Mouse (Mus musculus) liver, embryonic 14.5 days (tissue): Measurements from ENCODE around the gene Sall1. TPM values are rescaled to one million over a fixed set of nuclear protein-coding genes. Genes with fewer than 3 reads are reported as not detected.

Source experiments
- ATAC-seq: fragments of 200-750 bp; cut with Nextera tagmentation; 2 replicates; pipeline ENCODE4 v1.8.0; 2017; ENCODE audit warnings: moderate number of reproducible peaks, mild to moderate bottlenecking, moderate library complexity; ENCODE audit not compliant: insufficient read depth
- DNase-seq, 3 experiments: peaks; one replicate each; pipeline ENCODE4 v3.0.0-alpha.2; 2012 to 2013; ENCODE audit warnings: low read depth in 3 of 3, low spot score in 3 of 3
- H3K27ac ChIP-seq: fragments of 300-500 bp; sonication (generic); 2 replicates; pipeline ENCODE4 v1.5.1; 2014; ENCODE audit warnings: moderate library complexity, mild to moderate bottlenecking, control low read depth, inconsistent platforms
- H3K27me3 ChIP-seq: fragments of 300-500 bp; sonication (generic); 2 replicates; pipeline ENCODE4 v1.6.1; 2014; ENCODE audit warnings: mild to moderate bottlenecking, low read length, moderate library complexity; ENCODE audit not compliant: control insufficient read depth, insufficient read depth
- H3K36me3 ChIP-seq: fragments of 300-500 bp; sonication (generic); replicated peaks from 2 replicates; pipeline ENCODE4 v1.6.1; 2014; ENCODE audit warnings: low read depth; ENCODE audit not compliant: control insufficient read depth, insufficient read depth
- H3K4me1 ChIP-seq, 2 experiments: fragments of 200-500 bp in 1 of 2; fragments of 300-500 bp in 1 of 2; sonication (generic) in 1 of 2; replicated peaks; 2 replicates each; pipeline ENCODE4 v1.6.1; 2012 to 2014; ENCODE audit warnings: antibody characterized with exemption in 1 of 2, inconsistent platforms in 1 of 2, low read length in 1 of 2; ENCODE audit not compliant: control insufficient read depth in 2 of 2, insufficient read depth in 2 of 2
- H3K4me2 ChIP-seq: fragments of 300-500 bp; sonication (generic); 2 replicates; pipeline ENCODE4 v1.6.1; 2014; ENCODE audit warnings: low read depth, mild to moderate bottlenecking, control low read depth, moderate library complexity
- H3K4me3 ChIP-seq, 2 experiments: fragments of 200-500 bp in 1 of 2; fragments of 300-500 bp in 1 of 2; sonication (generic) in 1 of 2; 2 replicates each; pipeline ENCODE4 v1.5.1; 2012 to 2014; ENCODE audit warnings: low read depth in 2 of 2, low read length in 2 of 2, mild to moderate bottlenecking in 2 of 2, control low read depth in 1 of 2, inconsistent platforms in 1 of 2, moderate library complexity in 1 of 2; ENCODE audit not compliant: insufficient read depth in 1 of 2
- H3K9ac ChIP-seq: fragments of 300-500 bp; sonication (generic); replicated peaks from 2 replicates; pipeline ENCODE4 v1.6.1; 2014; ENCODE audit warnings: mild to moderate bottlenecking, control low read depth, moderate library complexity
- H3K9me3 ChIP-seq: fragments of 300-500 bp; sonication (generic); 2 replicates; pipeline ENCODE4 v1.6.1; 2016; ENCODE audit warnings: low read length, mixed read lengths; ENCODE audit not compliant: control insufficient read depth
- CTCF ChIP-seq: IDR thresholded peaks from 2 replicates; pipeline ENCODE4 v1.5.1; 2016; ENCODE audit warnings: antibody characterized with exemption, low read depth, control low read depth
- EP300 ChIP-seq: IDR thresholded peaks from 2 replicates; pipeline ENCODE4 v1.6.1; 2016; ENCODE audit warnings: antibody characterized with exemption, low read depth
- WGBS: fragments of 180-500 bp; shearing (Covaris S2); extraction: QIAGEN DNeasy Blood & Tissue Kit; methylation state at CpG from one replicate; pipeline ENCODE4 v1.1.7; 2014; ENCODE audit not compliant: insufficient replicate concordance; 5-methylcytosine and 5-hydroxymethylcytosine counted together
- polyA plus RNA-seq, 2 experiments: library from polyadenylated mRNA; depleted of rRNA in 1 of 2; stranded (reverse) in 1 of 2; unstranded in 1 of 2; fragments of >200 nt; fragmentation: Nextera tagmentation in 1 of 2; extraction: Ambion mirVana in 1 of 2; gene quantifications; 2 replicates each; pipeline versions ENCODE4 v1.2.1 to v1.2.3; 2012 to 2014

Sall1 gene
- polyA plus RNA-seq, 2 experiments, result 1.1 to 1.6 TPM

- Histone ChIP-seq H3K4me2 (no peak overlapping the region), H3K4me3 (no peak overlapping the region), H3K4me1 (no peaks in the 10 kb centered on the region), H3K27me3 (peaks cover 62% of the 10 kb centered on the region), H3K9me3 (no peaks in the 10 kb centered on the region), H3K27ac (no peak overlapping the region), H3K9ac (no peak overlapping the region), H3K36me3 (no peaks in the 10 kb centered on the region)
- WGBS, result 4% methylated on average over 26 of the region's 26 CpGs
- no peak for ATAC-seq
- TF ChIP-seq EP300, result no peak
- TF ChIP-seq CTCF, result no peak
- no peak for DNase-seq
Observed at GRCm38 (mm10) chr8:89046639-89047348, 2.8 kb upstream of the Sall1 start.

DNA sequence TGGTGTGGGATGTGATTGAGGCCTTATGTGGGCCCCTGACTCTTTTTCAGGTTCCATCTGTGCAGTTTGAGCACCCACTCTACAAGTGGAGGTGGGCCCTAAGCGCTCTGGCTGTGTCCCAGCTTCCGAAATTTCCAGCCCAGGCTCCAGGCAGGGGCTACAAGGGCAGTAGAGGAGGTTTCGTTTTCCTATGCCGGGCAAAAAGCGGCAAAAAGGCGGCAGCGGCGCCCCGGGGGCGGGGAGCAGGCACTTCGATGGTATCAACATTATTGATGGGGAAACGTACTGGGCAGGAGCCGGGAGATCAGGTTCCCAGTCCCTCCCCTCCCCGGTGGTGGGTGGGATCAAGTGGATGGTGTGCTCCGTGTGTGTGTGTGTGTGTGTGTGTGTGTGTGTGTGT, 2.3 kb upstream of the Sall1 start:
- H3K4me3 ChIP-seq, result no peak overlapping the region
- WGBS, result 2% methylated on average over 14 of the region's 15 CpGs
- no peak overlapping the region for H3K9ac ChIP-seq

DNA sequence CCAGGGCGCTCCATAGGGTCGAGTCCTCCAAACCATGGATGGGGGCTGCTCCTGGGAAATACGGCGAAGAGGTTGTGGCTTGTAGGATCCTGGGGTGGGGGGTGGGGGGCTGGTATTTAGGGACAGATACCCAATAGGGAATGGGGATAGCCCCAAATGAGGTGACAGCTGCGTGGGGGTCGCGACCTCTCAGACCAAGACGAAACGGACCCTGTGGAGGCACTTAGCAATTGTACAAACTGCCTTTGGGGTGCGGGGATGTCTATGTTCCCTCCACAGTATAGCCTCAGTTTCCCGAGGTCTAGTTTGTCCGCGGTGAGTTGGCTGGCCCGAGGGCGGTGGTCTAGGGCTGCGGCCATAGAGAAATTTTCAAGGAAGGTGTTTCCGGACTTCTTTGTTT, 1.8 kb upstream of the Sall1 start:
- no peak overlapping the region for H3K9ac ChIP-seq
- DNase-seq, result no peak
- WGBS, result under 1% methylated on average over 17 of the region's 17 CpGs

More for the DNA sequence above, 2.3 kb upstream of the Sall1 start:
- Histone ChIP-seq H3K9me3 (no peaks in the 10 kb centered on the region), H3K36me3 (no peaks in the 10 kb centered on the region), H3K4me2 (peak overlapping the region; percentile 49), H3K4me1 (no peaks in the 10 kb centered on the region), H3K27me3 (peaks cover 68% of the 10 kb centered on the region), H3K27ac (no peak overlapping the region)
- no peak for ATAC-seq
- no peak for DNase-seq
- TF ChIP-seq CTCF (no peak), EP300 (no peak)

DNA sequence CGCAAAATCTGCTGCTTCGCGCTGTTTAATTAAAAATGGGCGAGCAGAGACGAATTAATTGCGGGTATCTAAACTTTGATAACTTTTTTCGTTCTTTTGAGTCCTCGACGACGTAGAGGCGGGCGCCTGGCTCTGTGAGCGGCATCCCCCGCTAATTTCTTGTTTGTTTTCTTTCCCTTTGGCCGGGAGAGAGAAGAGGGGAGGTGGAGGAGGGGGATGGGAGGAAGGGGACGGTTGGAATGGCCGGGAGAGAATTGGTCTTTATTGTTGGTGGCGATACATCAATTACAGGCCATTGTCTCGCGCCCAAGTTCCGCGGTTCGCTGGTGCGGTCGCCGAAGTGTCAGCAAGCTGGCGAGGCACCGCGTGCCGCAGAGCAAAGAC, 1.2 kb upstream of the Sall1 start:
- no peak overlapping the region for H3K9ac ChIP-seq
- peaks cover 78% of the 10 kb centered on the region for H3K27me3 ChIP-seq
- H3K9me3 ChIP-seq, result no peaks in the 10 kb centered on the region
- ATAC-seq (no peak), DNase-seq (no peak)
- H3K36me3 ChIP-seq, result no peaks in the 10 kb centered on the region
- peak overlapping the region; percentile 49 for H3K4me2 ChIP-seq
- no peak for TF ChIP-seq EP300
- TF ChIP-seq CTCF, result no peak
- no peak overlapping the region for H3K27ac ChIP-seq
- H3K4me3 ChIP-seq, result peak overlapping the region in 1 of 2 experiments; percentile 8; a peak in 1 of 4 replicates
- 1% methylated on average over 30 of the region's 30 CpGs for whole genome bisulfite sequencing
- H3K4me1 ChIP-seq, result no peaks in the 10 kb centered on the region

More for the DNA sequence above, 1.8 kb upstream of the Sall1 start:
- Histone ChIP-seq H3K27me3 (peaks cover 73% of the 10 kb centered on the region), H3K4me3 (no peak overlapping the region), H3K4me1 (no peaks in the 10 kb centered on the region), H3K36me3 (no peaks in the 10 kb centered on the region), H3K4me2 (peak overlapping the region; percentile 49), H3K9me3 (no peaks in the 10 kb centered on the region), H3K27ac (no peak overlapping the region)
- TF ChIP-seq CTCF (no peak), EP300 (no peak)
- ATAC-seq, result no peak

GRCm38 (mm10) chr8:89044511-89045217, 702 bp upstream of the Sall1 start:
- Histone ChIP-seq H3K36me3 (no peaks in the 10 kb centered on the region), H3K4me1 (no peaks in the 10 kb centered on the region), H3K4me3 (peak overlapping the region in 1 of 2 experiments; percentile 8; a peak in 1 of 4 replicates), H3K4me2 (peak overlapping the region; percentile 49), H3K27ac (no peak overlapping the region), H3K9ac (no peak overlapping the region), H3K9me3 (no peaks in the 10 kb centered on the region), H3K27me3 (peaks cover 83% of the 10 kb centered on the region)
- ATAC-seq (no peak), DNase-seq (no peak)
- no peak for TF ChIP-seq CTCF
- under 1% methylated on average over 31 of the region's 31 CpGs for WGBS
